Mouse (Mus musculus): ENCODE measurements around the gene Rbfox2.

DNA sequence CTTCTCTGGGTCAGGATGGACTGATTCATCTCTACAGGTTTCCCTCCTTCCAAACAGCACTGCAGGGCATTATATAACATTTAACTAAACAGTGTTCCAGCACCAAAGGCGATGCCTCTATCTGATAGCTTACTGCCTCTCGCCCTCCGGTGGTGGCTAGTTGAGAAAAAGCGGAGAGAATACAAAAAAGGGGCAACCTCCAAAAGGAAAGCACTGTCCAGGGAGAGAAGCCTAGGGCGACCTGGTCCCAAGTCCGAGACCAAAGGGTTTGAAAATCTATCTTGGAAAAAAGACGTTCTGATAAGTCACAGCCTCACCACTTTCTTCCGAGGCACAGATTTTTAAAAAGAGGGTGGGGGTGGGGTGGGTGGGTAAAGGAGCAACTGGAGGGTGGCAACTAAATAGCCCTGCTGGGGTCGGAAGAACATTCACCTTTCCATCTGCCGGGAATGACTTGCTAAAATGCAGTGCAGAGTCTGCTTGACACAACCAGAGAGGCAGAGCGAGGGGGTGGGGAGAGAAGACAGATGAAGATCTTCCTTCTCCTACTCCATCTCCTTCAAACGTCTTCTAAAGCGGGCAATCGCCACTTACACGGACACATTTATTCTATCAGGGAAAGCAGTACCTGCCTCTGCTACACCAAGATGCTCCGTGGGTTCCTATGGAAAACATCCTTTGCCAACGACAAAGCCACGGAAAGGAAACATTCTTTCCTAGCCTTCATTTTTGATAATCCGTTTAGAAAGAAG lies 154.3 kb downstream of the Rbfox2 start:
- TF ChIP-seq CTCF (IDR thresholded peaks at IDR 0.05; ENCODE audit: control insufficient read depth, insufficient read depth, low read length) (no peak), POLR2A (IDR thresholded peaks at IDR 0.05; ENCODE audit: borderline replicate concordance, control insufficient read depth, low read depth, low read length) (no peak)

Measured in bone marrow, adult 2 months (tissue).